Mouse (Mus musculus): ENCODE data around the gene Trp53rkb.
"Not testable (repeated sequence)": the region's sequence is repeated elsewhere in the genome, so short reads cannot be mapped to it uniquely, and the experiment has no call there.

Trp53rkb gene

DNA sequence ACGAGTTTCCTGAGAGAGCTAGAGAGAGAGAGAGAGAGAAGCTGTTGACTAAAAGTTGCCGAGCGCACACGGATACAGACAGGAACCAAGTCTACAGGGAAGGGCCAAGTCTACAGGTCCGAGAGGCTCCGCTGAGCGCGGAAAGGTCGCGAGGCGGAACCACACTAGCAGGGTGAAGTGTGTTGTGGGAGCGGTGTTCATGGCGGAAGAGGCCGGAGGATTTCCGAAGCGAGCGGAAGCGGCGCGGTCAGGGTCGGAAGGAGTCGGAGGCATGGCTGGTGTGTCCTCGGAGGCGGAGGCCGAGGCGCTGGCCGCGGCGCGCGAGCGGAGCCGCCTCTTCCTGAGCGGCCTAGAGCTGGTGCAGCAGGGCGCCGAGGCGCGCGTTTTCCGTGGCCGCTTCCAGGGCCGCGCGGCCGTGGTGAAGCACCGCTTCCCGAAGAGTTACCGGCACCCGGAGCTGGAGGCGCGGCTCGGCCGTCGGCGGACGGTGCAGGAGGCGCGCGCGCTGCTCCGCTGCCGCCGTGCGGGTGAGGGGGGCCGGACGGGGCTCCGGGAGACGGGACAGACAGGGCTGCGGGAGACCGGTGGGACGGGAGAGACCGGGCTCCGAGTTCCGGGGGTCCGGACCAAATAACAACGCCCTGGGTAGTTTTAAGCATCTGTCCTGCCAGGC lies 1.3 kb downstream of the Trp53rkb start:
- in situ Hi-C loops (cut with MboI, MseI), result not testable (repeated sequence)

DNA sequence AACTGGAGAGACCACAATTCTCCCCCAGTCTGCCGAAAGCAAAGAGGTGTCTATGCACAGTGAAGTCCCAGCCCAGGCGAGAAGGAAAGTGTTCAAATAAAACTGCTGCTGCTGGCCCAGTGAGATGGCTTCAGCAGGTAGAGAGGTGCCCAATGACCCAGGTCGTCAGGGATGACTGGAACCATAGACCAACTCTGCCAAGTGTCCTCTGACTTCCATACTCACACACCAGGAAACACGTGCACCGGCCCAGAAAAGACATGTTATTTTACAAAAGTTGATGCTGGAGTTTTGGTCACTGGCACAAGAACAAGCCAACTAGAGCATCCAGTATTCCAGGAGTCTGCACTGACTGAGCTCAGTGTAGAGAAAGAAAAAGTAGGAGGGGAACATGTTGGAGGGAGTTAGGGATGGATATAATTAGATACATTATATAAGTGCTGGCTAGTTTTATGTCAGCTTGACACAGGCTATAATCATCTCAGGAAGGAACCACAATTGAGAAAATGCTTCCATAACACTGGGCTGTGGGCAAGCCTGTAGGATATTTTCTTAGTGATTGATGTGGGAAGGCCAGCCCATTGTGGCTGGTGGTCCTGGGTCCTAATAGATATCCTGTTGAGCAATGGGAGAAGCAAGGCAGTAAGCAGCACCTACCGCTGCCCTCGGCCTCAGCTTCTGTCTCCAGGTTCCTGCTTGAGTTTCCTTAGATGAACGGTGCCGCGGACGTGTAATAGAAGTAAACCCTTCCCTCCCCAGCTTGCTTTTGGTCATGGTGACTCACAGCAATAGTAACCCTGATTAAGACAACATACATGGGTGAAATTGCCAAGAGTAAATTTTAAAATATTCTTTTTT lies 7.5 kb downstream of the Trp53rkb start:
- in situ Hi-C loops (cut with MboI, MseI), result loop anchor here (5.0 kb wide), 1 partner anchor 1308 kb away; the partner anchor contains the start of gene Trp53rka

- in situ Hi-C loops (cut with MboI, MseI), result no loop called here
Measured at GRCm38 (mm10) chr2:166800473-166800857, 8.1 kb downstream of the Trp53rkb start.

DNA sequence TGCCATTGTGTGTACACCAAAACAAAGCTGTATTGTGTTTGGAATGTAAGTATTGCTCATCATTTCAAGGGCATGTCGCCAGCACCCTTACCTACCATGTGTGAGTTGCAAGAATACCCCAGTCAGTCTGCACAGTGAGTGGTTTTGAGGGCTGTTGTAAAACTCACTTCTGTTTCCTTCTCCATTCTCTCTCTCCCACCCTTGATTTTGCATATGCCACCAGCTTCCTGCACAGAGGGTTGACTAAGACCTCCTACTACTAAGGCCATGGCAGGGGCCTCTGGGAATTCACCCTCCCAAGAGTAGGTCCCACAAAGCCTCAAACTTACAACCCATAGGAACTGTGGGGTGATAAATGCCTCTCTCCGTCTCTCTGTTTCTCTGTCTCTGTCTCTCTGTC lies 9.1 kb downstream of the Trp53rkb start:
- in situ Hi-C loops (cut with MboI, MseI), result no loop called here

GRCm38 (mm10) chr2:166803298-166803697 lies 11.0 kb downstream of the Trp53rkb start:
- in situ Hi-C loops (cut with MboI, MseI), result no loop called here

GRCm38 (mm10) chr2:166805250-166806172 lies 13.2 kb downstream of the Trp53rkb start, which contains the start of gene Arfgef2:
Gene Arfgef2, plus strand, starts transcription at chr2:166805588.
- in situ Hi-C loops (cut with MboI, MseI), result no loop called here

GRCm38 (mm10) chr2:166806173-166806705 lies 13.9 kb downstream of the Trp53rkb start:
- in situ Hi-C loops (cut with MboI, MseI), result no loop called here

GRCm38 (mm10) chr2:166806813-166807212 lies 14.5 kb downstream of the Trp53rkb start:
- in situ Hi-C loops (cut with MboI, MseI), result no loop called here

DNA sequence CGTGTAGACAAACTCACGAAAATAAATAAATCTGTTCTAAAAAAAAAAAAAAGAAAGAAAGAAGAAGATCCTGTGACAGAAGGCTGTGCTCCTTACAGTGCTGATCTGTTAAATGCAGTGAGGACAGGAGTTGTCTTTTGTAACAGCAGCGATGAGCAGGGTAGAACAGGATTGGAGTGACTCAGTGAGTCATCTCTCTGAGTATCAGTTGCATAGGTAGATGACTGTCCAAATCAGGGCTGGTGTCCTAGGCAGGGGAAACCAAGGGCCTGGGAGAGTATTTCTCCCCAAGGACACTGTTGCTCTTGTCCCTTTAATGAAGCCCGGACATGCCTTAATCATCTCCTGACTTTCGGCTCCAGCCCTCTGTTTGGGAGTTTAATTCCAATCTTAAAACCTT lies 17.2 kb downstream of the Trp53rkb start:
- in situ Hi-C loops (cut with MboI, MseI), result no loop called here

DNA sequence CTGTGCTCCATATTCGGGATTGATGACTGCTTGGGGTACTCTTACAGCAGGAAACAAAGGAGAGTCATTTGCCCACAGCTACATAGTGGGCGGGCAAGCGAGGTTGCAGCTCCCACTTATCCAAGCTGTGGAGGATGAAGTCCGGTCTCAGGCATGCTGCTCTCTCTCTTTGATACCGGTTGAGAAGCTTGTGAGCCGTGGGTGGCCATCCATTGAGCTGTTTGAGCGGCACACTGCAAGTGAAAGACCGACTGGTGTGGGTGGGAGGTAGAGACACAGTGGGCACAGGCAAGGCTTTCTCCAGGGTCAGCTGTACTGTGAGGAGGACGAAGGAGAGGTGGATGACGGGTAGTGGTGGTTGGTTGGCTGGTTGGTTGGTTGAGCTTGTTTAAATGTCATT lies 18.5 kb downstream of the Trp53rkb start:
- in situ Hi-C loops (cut with MboI, MseI), result no loop called here

DNA sequence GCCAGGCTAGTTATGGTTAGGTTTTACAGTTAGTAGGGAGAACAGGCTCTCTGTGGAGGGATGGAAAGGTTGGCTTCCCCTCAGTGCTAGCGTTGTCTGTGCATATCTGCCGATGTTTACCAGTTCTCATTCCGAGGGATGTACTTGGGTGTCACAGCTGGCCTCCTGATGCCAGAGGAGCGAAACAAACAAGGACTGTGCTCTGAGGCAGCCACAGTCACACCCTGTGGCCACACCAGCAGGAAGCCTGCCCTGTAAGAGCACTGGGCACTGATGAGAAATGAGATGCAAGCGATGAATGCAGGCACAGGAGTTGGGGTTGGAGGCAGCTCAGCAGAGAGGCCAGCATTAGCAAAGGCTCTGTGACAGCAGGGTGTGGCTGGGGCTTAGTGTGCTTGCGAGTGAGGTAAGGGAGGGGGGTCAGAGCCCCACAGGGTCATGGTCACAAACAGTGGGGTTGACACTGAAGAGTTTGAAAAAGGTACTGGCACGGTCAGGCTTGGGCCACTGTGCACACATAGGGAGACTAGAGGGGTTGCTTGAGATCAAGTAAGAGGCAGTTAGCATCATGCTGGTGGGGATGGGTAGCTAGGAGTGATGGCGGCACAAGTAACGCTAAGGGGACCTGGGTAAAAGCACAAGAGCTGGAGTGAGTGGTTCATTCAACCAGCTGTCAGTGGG lies 26.3 kb downstream of the Trp53rkb start:
- in situ Hi-C loops (cut with MboI, MseI), result no loop called here

GRCm38 (mm10) chr2:166819849-166820248 lies 27.5 kb downstream of the Trp53rkb start:
- in situ Hi-C loops (cut with MboI, MseI), result no loop called here

DNA sequence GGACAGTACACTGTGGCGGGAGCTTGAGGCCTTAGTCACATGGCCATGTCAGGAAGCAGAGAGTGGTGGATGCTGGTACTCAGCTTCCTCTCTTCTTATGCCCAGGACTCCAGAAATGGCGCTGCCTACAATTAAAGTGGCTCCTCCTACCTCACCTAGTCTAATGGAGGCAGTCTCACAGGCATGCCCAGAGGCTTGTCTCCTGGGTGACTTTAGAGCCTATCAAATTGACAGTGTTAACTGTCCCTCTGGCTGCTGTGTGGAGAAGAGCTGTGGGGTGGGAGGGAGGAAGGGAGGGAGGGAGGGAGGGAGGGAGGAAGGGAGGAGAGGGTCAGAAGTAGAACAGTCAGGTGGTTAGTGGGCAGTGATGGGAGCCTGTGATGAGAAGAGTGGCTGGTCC lies 28.5 kb downstream of the Trp53rkb start:
- in situ Hi-C loops (cut with MboI, MseI), result no loop called here

GRCm38 (mm10) chr2:166821406-166821805 lies 29.1 kb downstream of the Trp53rkb start:
- in situ Hi-C loops (cut with MboI, MseI), result no loop called here

DNA sequence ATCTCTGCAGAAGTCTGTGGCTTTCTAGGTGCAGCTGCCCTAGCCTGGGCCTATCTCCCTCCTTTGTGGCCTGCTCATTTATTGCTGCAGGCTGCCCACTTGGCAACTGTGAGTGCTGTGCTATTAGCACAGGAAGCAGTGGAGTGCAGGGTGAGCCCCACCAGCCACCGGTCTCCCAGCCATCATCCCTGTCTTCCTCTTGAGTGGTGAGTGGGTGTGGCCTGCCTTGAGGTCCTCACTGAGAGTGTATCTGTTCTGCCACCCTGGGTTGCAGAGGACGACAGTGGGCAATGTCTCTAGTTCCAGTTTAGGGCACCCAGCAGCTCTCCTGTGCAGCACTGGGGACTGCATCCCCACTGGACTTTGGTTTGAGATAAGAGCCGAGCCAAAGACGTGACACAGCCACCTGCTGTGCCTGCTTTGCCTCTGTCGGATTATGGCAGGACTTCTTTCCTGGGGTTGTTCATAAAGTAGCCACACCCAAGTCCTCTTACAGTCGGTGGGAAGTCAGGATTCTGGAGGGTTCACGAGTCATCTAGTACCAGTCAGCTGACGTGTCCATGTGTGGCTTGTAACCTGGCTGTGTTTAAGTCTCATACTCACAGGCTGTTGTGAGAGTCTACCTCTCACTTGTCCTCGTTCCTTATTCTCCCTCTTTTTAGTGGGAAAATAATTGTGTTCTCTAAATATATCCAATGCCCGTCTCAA lies 29.9 kb downstream of the Trp53rkb start:
- in situ Hi-C loops (cut with MboI, MseI), result no loop called here

DNA sequence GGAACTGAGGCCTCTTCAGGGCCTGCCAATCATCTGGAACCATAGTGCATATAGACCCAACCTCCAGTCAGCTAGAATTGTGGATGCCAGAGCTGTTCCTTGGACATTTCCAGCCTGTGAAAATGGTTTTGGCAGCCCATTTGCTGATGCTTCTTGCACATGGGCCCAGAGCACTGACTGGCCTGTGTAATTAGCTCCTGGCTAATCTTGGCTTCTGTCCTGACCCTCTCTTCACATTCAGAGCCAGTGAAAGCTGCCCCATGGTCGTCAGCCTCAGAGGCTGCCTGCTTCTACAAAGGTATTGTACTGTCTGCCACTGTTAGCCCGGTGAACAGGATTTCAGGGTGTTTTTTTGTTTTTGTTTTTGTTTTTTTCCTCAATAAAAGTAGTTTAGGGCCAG lies 30.6 kb downstream of the Trp53rkb start:
- in situ Hi-C loops (cut with MboI, MseI), result no loop called here

- in situ Hi-C loops (cut with MboI, MseI), result no loop called here
Measured at GRCm38 (mm10) chr2:166824386-166824785, 32.1 kb downstream of the Trp53rkb start.

DNA sequence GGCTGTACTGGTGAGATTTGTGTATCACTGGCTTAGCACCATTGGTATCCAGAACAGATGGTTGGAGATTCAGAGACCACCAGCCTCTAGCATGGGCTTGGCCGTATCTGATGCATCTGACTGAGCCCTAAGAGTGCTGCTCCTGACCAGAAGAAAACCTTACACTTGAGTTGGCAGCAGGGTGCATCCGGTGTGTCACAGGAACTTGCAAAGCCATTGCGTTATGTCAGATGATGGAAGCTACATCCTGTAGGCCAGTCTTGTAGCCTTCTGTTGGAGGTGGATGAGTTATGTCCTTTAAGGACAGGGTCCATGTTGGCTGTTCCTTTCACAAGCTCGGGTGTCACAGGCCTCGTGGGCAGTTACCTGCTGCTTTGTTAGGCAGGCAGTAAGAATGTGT lies 32.7 kb downstream of the Trp53rkb start:
- in situ Hi-C loops (cut with MboI, MseI), result no loop called here

DNA sequence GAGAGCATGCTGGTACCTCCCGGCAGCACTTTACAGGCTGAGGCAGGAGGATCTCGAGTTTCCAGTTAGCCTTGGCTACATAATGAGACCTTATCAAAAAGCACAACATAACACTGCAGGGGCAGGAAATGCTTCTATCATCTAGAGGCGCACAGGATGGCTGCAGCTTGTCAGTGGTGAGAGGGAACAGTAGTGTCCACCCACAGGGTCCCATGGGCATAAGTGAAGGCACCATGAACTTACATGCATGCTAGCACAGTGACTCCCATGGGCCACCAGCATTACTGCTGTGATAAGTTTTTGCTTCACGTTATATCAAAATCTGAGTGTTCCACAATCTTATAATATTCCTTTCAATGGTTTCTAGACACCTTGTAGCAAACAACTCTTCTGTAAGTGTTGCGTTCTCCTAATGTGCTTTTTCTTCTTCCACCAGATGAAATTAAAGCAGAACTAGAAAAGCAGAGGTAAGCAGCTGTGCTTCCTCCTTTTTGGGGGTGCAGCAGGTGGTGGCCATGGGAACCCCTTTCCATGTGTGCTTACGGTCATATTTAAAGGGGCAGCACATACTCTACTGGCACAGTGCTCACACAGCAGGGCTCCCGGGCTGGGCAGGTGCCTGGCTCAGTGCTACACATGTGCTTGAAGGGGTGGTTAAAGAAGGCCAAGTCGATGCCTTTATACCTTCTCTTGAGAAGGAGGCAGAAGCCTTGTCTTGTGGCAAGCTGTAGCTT lies 34.3 kb downstream of the Trp53rkb start:
- in situ Hi-C loops (cut with MboI, MseI), result no loop called here

DNA sequence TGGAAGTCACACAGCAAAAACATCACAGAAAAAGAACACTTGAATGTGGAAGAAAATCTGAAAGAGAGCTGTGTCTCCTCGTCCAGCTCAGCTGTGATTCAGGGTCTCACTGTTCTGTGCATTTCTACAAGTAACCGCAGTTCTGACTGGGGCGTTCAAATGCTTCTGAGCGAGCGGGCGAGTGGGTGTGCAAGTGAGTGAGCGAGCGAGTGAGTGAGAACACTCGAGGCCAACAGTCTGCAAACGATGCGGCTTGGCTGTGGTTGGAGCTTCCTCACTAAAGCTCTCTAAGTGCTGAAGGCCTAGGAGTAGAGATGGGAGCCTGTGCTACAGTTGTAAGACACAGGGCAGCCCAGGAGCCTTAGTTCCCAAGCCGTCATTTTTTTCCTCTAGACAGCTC lies 36.0 kb downstream of the Trp53rkb start:
- in situ Hi-C loops (cut with MboI, MseI), result no loop called here

Data from T-helper 1 cell (primary cell).